Mouse (Mus musculus): Measurements from ENCODE around the gene Cpne2.

DNA sequence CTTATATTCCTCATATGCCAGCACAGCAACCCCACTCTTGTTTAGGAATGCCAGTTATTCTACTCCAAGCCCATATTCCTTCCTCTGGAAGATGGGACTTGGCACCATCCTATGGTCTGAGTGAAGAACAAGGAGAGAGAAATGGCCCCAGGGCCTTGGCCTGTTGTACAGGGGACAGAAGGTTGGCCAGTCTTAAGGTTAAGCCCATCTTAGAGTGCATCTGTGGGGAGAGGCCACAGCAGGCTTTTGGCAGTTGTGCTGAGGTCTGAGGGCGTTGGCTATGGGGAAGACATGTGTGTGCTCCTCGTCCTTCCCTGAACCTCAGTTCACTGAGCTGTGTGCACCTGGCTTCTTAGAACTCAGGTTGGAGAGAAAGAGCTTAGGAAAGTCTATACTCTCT, 19.9 kb downstream of the Cpne2 start:
- TF ChIP-seq CTCF (IDR thresholded peaks at IDR 0.05) (no peak), EP300 (IDR thresholded peaks at IDR 0.05) (no peak)

Measured in lung, postnatal 0 days (tissue).